Mouse (Mus musculus) erythroblast, embryonic 14.5 days (primary cell): ENCODE results near the gene Ywhag.

Experiments
- GATA1 ChIP-seq: IDR thresholded peaks from 2 replicates; pipeline ENCODE4 v1.6.1; 2012; ENCODE audit warnings: low read length, inconsistent platforms, mixed read lengths
- TAL1 ChIP-seq: IDR thresholded peaks from 3 replicates; pipeline ENCODE4 v1.6.1; 2012; ENCODE audit warnings: low read length, inconsistent platforms, mixed read lengths

- no peak for TF ChIP-seq TAL1
- no peak for TF ChIP-seq GATA1
These were observed 39.9 kb upstream of the Ywhag start, which contains the start of gene Ssc4d for GRCm38 (mm10) chr5:135974365-135974764.
